Mouse (Mus musculus) intestine, postnatal 0 days (tissue): ENCODE results near the gene Oprm1. TPM values are rescaled to one million over a fixed set of nuclear protein-coding genes. Genes with fewer than 3 reads are reported as not detected.

Experiments used
- ATAC-seq: fragments of 200-750 bp; cut with Nextera tagmentation; 2 replicates; pipeline ENCODE4 v1.8.0; 2017; ENCODE audit warnings: mild to moderate bottlenecking, moderate TSS enrichment, moderate library complexity
- H3K27ac ChIP-seq: fragments of 300-500 bp; sonication (generic); 2 replicates; pipeline ENCODE4 v1.5.1; 2014; ENCODE audit warnings: mild to moderate bottlenecking, low read depth, low read length, moderate library complexity
- H3K27me3 ChIP-seq: fragments of 300-500 bp; sonication (generic); replicated peaks from 2 replicates; pipeline ENCODE4 v1.6.1; 2014; ENCODE audit warnings: low read length, mixed read lengths; ENCODE audit not compliant: control insufficient read depth, insufficient read depth
- H3K36me3 ChIP-seq: fragments of 300-500 bp; sonication (generic); 2 replicates; pipeline ENCODE4 v1.6.1; 2014; ENCODE audit warnings: mild to moderate bottlenecking, moderate library complexity; ENCODE audit not compliant: control insufficient read depth, insufficient read depth
- H3K4me1 ChIP-seq: fragments of 300-500 bp; sonication (generic); replicated peaks from 2 replicates; pipeline ENCODE4 v1.6.1; 2014; ENCODE audit warnings: antibody characterized with exemption, low read length, mixed read lengths; ENCODE audit not compliant: control insufficient read depth, insufficient read depth
- H3K4me2 ChIP-seq: fragments of 300-500 bp; sonication (generic); replicated peaks from 2 replicates; pipeline ENCODE4 v1.6.1; 2014; ENCODE audit warnings: low read depth, mild to moderate bottlenecking, moderate library complexity
- H3K4me3 ChIP-seq: fragments of 300-500 bp; sonication (generic); 2 replicates; pipeline ENCODE4 v1.5.1; 2014; ENCODE audit warnings: low read depth, low read length
- H3K9ac ChIP-seq: fragments of 300-500 bp; sonication (generic); 2 replicates; pipeline ENCODE4 v1.6.1; 2014; ENCODE audit warnings: mild to moderate bottlenecking, low read depth, low read length
- H3K9me3 ChIP-seq: fragments of 300-500 bp; sonication (generic); 2 replicates; pipeline ENCODE4 v1.6.1; 2016; ENCODE audit warnings: mixed run types; ENCODE audit not compliant: control insufficient read depth
- CTCF ChIP-seq: sonication (generic); IDR thresholded peaks from 2 replicates; pipeline ENCODE4 v1.5.1; 2016; ENCODE audit warnings: low read depth, mild to moderate bottlenecking, control low read depth, antibody characterized with exemption, moderate library complexity
- WGBS: fragments of 180-500 bp; shearing (Covaris S2); extraction: QIAGEN DNeasy Blood & Tissue Kit; methylation state at CpG from one replicate; pipeline ENCODE4 v1.1.7; 2014; 5-methylcytosine and 5-hydroxymethylcytosine counted together
- polyA plus RNA-seq: library from polyadenylated mRNA; unstranded; fragments of >200 nt; fragmentation: Nextera tagmentation; extraction: Ambion mirVana; gene quantifications from 2 replicates; pipeline ENCODE4 v1.2.1, GENCODE M21; 2015

Gene Oprm1
- polyA plus RNA-seq, 1 experiment from 2014 or later = 0.29 TPM

- Histone ChIP-seq H3K9me3 (no peaks in the 10 kb centered on the region), H3K36me3 (no peaks in the 10 kb centered on the region), H3K4me1 (no peaks in the 10 kb centered on the region), H3K9ac (no peak overlapping the region), H3K27me3 (no peaks in the 10 kb centered on the region), H3K4me3 (no peak overlapping the region), H3K4me2 (no peak overlapping the region), H3K27ac (no peak overlapping the region)
- ATAC-seq = no peak
- 69% methylated on average over 12 of the region's 12 CpGs for WGBS
- no peak for TF ChIP-seq CTCF
Measured at GRCm38 (mm10) chr10:7035547-7035946, 277.2 kb downstream of the Oprm1 start.

GRCm38 (mm10) chr10:7037194-7037593, 278.9 kb downstream of the Oprm1 start:
- Histone ChIP-seq H3K9me3 (no peaks in the 10 kb centered on the region), H3K4me3 (no peak overlapping the region), H3K27ac (no peak overlapping the region), H3K9ac (no peak overlapping the region), H3K4me1 (no peaks in the 10 kb centered on the region), H3K4me2 (no peak overlapping the region), H3K27me3 (no peaks in the 10 kb centered on the region), H3K36me3 (no peaks in the 10 kb centered on the region)
- 87% methylated on average over 5 of the region's 5 CpGs for WGBS
- no peak for ATAC-seq
- TF ChIP-seq CTCF = no peak

GRCm38 (mm10) chr10:7041032-7041431, 282.7 kb downstream of the Oprm1 start:
- H3K27me3 ChIP-seq = no peaks in the 10 kb centered on the region
- no peak for ATAC-seq
- H3K27ac ChIP-seq = no peak overlapping the region
- TF ChIP-seq CTCF = no peak
- H3K9ac ChIP-seq = no peak overlapping the region
- H3K4me3 ChIP-seq = no peak overlapping the region
- no peaks in the 10 kb centered on the region for H3K36me3 ChIP-seq
- no peaks in the 10 kb centered on the region for H3K4me1 ChIP-seq
- H3K9me3 ChIP-seq = no peaks in the 10 kb centered on the region
- H3K4me2 ChIP-seq = no peak overlapping the region

DNA sequence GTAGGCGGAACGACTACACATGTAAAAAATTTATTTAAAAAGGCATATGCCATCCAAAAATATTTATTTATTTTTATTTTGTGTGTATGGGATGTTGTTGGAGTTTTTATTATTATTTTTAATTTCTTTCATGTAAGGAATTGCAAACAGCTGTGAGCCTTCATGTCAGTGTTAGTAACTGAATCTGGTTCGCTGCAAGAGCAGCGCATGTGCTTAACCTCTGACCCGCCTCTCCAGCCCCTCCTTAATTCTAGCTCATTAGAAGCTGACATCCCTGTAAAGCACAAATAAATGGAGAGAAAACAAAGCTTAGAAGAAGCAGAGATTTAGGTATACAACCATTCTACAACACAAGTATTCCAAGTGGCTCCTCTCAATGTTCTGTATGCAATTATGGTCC, 285.6 kb downstream of the Oprm1 start:
- H3K36me3 ChIP-seq = no peaks in the 10 kb centered on the region
- no peak overlapping the region for H3K9ac ChIP-seq
- no peak overlapping the region for H3K4me2 ChIP-seq
- WGBS = 84% methylated on average over 5 of the region's 5 CpGs
- no peaks in the 10 kb centered on the region for H3K27me3 ChIP-seq
- ATAC-seq = no peak
- no peak overlapping the region for H3K4me3 ChIP-seq
- H3K9me3 ChIP-seq = no peaks in the 10 kb centered on the region
- no peak overlapping the region for H3K27ac ChIP-seq
- no peaks in the 10 kb centered on the region for H3K4me1 ChIP-seq
- TF ChIP-seq CTCF = no peak

DNA sequence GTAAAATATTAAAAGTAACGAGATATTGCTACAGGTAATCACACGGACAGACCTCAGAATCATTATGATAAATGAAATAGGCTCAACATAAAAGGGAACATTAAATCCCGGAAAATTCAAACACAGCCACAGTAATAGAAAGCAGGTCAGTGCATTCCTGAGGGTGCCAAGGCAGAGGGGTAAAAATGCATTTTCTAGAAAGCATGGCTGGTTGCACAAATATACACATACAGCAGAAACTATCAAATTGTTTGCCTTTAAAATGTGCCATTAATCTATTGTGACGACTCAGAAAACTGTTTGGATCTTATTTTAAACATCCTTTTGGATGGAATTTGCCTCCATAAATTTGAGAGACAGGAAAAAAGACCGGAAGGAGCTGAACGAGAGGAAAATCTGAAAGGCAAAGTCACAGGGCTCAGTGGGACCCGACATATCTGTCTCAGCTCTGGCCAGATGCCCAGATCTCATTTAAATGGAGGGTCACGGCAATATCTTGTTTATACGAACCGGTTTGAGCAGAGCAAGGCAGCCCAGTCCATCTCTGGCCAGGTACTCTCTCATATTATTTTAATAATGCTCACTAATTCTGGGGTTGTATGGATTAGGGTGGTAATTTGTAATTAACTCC, 289.1 kb downstream of the Oprm1 start:
- TF ChIP-seq CTCF = no peak
- WGBS = 51% methylated on average over 10 of the region's 10 CpGs
- no peak for ATAC-seq
- no peak overlapping the region for H3K4me3 ChIP-seq
- H3K4me2 ChIP-seq = 0 out of 2 replicates have a peak overlapping the region, but pooled peaks have one; percentile 2
- H3K27ac ChIP-seq = no peak overlapping the region
- no peaks in the 10 kb centered on the region; the same call in 1 of the 2 replicates for H3K4me1 ChIP-seq
- H3K9me3 ChIP-seq = no peaks in the 10 kb centered on the region
- no peaks in the 10 kb centered on the region for H3K36me3 ChIP-seq
- no peak overlapping the region for H3K9ac ChIP-seq
- no peaks in the 10 kb centered on the region for H3K27me3 ChIP-seq

GRCm38 (mm10) chr10:7047919-7048291, 289.6 kb downstream of the Oprm1 start:
- ATAC-seq = no peak
- no peak for TF ChIP-seq CTCF
- 59% methylated on average over 2 of the region's 2 CpGs for WGBS
- no peaks in the 10 kb centered on the region for H3K9me3 ChIP-seq
- no peaks in the 10 kb centered on the region for H3K36me3 ChIP-seq
- no peaks in the 10 kb centered on the region for H3K27me3 ChIP-seq
- no peak overlapping the region for H3K9ac ChIP-seq
- no peak overlapping the region for H3K4me3 ChIP-seq
- no peaks in the 10 kb centered on the region; the same call in 1 of the 2 replicates for H3K4me1 ChIP-seq
- no peak overlapping the region for H3K27ac ChIP-seq
- no peak overlapping the region for H3K4me2 ChIP-seq

DNA sequence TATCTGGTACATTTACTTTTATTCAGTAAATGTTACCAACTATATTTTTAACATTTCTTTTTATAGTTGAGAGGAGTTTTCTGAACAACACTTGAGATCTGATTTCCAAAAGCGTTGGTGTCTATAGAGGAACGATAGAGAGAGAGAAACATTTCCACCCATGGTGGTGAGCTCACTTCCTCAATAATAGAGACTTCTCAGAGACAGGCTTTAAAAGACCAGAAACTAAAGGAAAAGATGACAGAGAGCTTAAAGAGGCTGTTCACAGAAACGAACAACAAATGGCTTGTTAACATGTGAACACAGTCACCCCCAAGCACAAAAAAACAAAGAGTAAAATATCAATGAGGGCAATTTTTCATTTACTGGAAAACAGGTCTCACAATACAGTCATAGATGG, 291.6 kb downstream of the Oprm1 start:
- Histone ChIP-seq H3K27me3 (no peaks in the 10 kb centered on the region), H3K36me3 (no peaks in the 10 kb centered on the region), H3K4me3 (no peak overlapping the region), H3K9ac (no peak overlapping the region), H3K4me2 (no peak overlapping the region), H3K9me3 (no peaks in the 10 kb centered on the region), H3K27ac (no peak overlapping the region), H3K4me1 (peaks cover 4% of the 10 kb centered on the region; the same call in 1 of the 2 replicates)
- no peak for TF ChIP-seq CTCF
- no peak for ATAC-seq
- WGBS = 73% methylated on average over 3 of the region's 3 CpGs
